ENCODE assay signal across 23 mouse cellular contexts in genomic region chr2:118980841-118981240, GRCm38 (mm10).
"Had no signal": no experiment of that assay in that cellular context is flagged by ENCODE, and none has a peak within 500 bp of the region (broad histone marks: within the 10 kb centered on the region; RNA-seq: fewer than 3 reads in every experiment).

No protein-coding gene starts in this region.

- H3K27ac ChIP-seq: heart, embryonic 13.5 days; heart, embryonic 15.5 days; hindbrain, embryonic 13.5 days; hindbrain, embryonic 15.5 days; hindbrain, postnatal 0 days; kidney, embryonic 15.5 days; kidney, postnatal 0 days; limb, embryonic 13.5 days; limb, embryonic 15.5 days; liver, embryonic 12.5 days; liver, embryonic 14.5 days had no signal

- H3K4me2 ChIP-seq: heart, embryonic 13.5 days; heart, embryonic 15.5 days; hindbrain, embryonic 13.5 days; hindbrain, embryonic 15.5 days; kidney, embryonic 15.5 days; limb, embryonic 13.5 days; limb, embryonic 15.5 days; liver, embryonic 12.5 days had no signal

- H3K9ac ChIP-seq: forebrain, postnatal 0 days; heart, embryonic 13.5 days; heart, embryonic 15.5 days; hindbrain, embryonic 13.5 days; hindbrain, embryonic 15.5 days; kidney, embryonic 15.5 days; limb, embryonic 13.5 days; limb, embryonic 15.5 days; liver, embryonic 12.5 days; liver, embryonic 14.5 days had no signal

- H3K4me3 ChIP-seq: heart, embryonic 13.5 days; heart, embryonic 15.5 days; hindbrain, embryonic 13.5 days; hindbrain, embryonic 15.5 days; kidney, embryonic 15.5 days; limb, embryonic 13.5 days; limb, embryonic 15.5 days; liver, embryonic 12.5 days had no signal

- H3K36me3 ChIP-seq: heart, embryonic 13.5 days; heart, embryonic 15.5 days; hindbrain, embryonic 13.5 days; hindbrain, embryonic 15.5 days; kidney, embryonic 15.5 days; limb, embryonic 13.5 days; limb, embryonic 15.5 days; liver, embryonic 12.5 days had no signal

- ATAC-seq: forebrain, postnatal 0 days; hindbrain, postnatal 0 days; intestine, embryonic 16.5 days; liver, embryonic 12.5 days had no signal

- H3K9me3 ChIP-seq: heart, embryonic 13.5 days; heart, embryonic 15.5 days; hindbrain, embryonic 13.5 days; hindbrain, embryonic 15.5 days; kidney, embryonic 15.5 days; limb, embryonic 13.5 days; limb, embryonic 15.5 days; liver, embryonic 12.5 days had no signal

- DNase-seq: forebrain, postnatal 0 days; gastrocnemius, postnatal 14 days; gastrocnemius, postnatal 36 days; kidney, adult 11 months; kidney, adult 2 months; kidney, adult 9 months; kidney, postnatal 14 days; kidney, postnatal 36 days; layer of hippocampus, adult 9-11 months; layer of hippocampus, postnatal 36 days; left cerebral cortex, postnatal 4 days had no signal
